Comparison of ENCODE assay signal across 11 mouse cellular contexts in genomic region chr5:34592666-34593065, GRCm38 (mm10).
"Had no signal": no experiment of that assay in that cellular context is flagged by ENCODE, and none has a peak within 500 bp of the region (broad histone marks: within the 10 kb centered on the region; RNA-seq: fewer than 3 reads in every experiment).

No protein-coding gene starts in this region.

- DNase-seq: kidney, postnatal 14 days; kidney, postnatal 4 days; layer of hippocampus, postnatal 36 days; liver, embryonic 13.5 days; lung, adult 2 months; lung, postnatal 14 days; lung, postnatal 4 days; midbrain, embryonic 14.5 days; thymus, postnatal 36 days had no signal

- H3K27me3 ChIP-seq: liver, embryonic 13.5 days had no signal

- H3K9me3 ChIP-seq: liver, embryonic 13.5 days had no signal

- H3K4me3 ChIP-seq: left cerebral cortex, adult 2 months; liver, embryonic 13.5 days had no signal

- H3K27ac ChIP-seq: left cerebral cortex, adult 2 months; liver, embryonic 13.5 days had no signal

- H3K4me2 ChIP-seq: liver, embryonic 13.5 days; midbrain, embryonic 11.5 days had no signal

- H3K9ac ChIP-seq: liver, embryonic 13.5 days had no signal
